Mouse (Mus musculus) myocyte (in vitro differentiated cells): Measurements from ENCODE around the gene Kcnc1. TPM values are rescaled to one million over a fixed set of nuclear protein-coding genes. Genes with fewer than 3 reads are reported as not detected.

Source experiments
- H3K27me3 ChIP-seq: one replicate; pipeline ENCODE4 v1.6.1; 2011; ENCODE audit not compliant: control insufficient read depth, insufficient read depth, insufficient read length
- H3K36me3 ChIP-seq: one replicate; pipeline ENCODE4 v1.6.1; 2011; ENCODE audit not compliant: control insufficient read depth, insufficient read depth
- H3K4me2 ChIP-seq: one replicate; pipeline ENCODE4 v1.6.1; 2011; ENCODE audit warnings: low read depth, control low read depth
- H3K4me3 ChIP-seq: one replicate; pipeline ENCODE4 v1.5.1; 2011; ENCODE audit warnings: mild to moderate bottlenecking, control low read depth, moderate library complexity
- H3K79me2 ChIP-seq: one replicate; pipeline ENCODE4 v1.6.1; 2011; ENCODE audit not compliant: control insufficient read depth, insufficient read depth
- H3ac ChIP-seq: one replicate; pipeline ENCODE4 v1.6.1; 2011; ENCODE audit not compliant: control insufficient read depth, insufficient read length
- CEBPB ChIP-seq: IDR thresholded peaks from 2 replicates; pipeline ENCODE4 v1.6.1; 2011; ENCODE audit warnings: mild to moderate bottlenecking, moderate library complexity; ENCODE audit not compliant: poor library complexity, insufficient read depth, severe bottlenecking
- E2F4 ChIP-seq: IDR thresholded peaks from one replicate; pipeline ENCODE4 v1.6.1; 2011; ENCODE audit warnings: mild to moderate bottlenecking, control low read depth, moderate library complexity; ENCODE audit not compliant: insufficient read depth
- MAX ChIP-seq: IDR thresholded peaks from one replicate; pipeline ENCODE4 v1.6.1; 2011; ENCODE audit warnings: low read depth, mild to moderate bottlenecking, control low read depth
- MYOD1 ChIP-seq, 3 experiments: IDR thresholded peaks; one replicate each; pipeline ENCODE4 v1.6.1; 2011; ENCODE audit warnings: control low read depth in 2 of 3, low read depth in 2 of 3, mild to moderate bottlenecking in 2 of 3, moderate library complexity in 1 of 3; ENCODE audit not compliant: insufficient read length in 2 of 3, control insufficient read depth in 1 of 3
- MYOG ChIP-seq, 3 experiments: IDR thresholded peaks; one replicate each; pipeline ENCODE4 v1.6.1; 2011; ENCODE audit warnings: control low read depth in 2 of 3, low read depth in 2 of 3, mild to moderate bottlenecking in 2 of 3; ENCODE audit not compliant: insufficient read length in 2 of 3, control insufficient read depth in 1 of 3, insufficient read depth in 1 of 3
- POLR2A ChIP-seq: IDR thresholded peaks from one replicate; pipeline ENCODE4 v1.6.1; 2011; ENCODE audit warnings: low read depth, mild to moderate bottlenecking, control low read depth, moderate library complexity; ENCODE audit not compliant: insufficient read length
- POLR2AphosphoS2 ChIP-seq: IDR thresholded peaks from one replicate; pipeline ENCODE4 v1.6.1; 2011; ENCODE audit warnings: low read depth, control low read depth; ENCODE audit not compliant: insufficient read length
- REST ChIP-seq: IDR thresholded peaks from one replicate; pipeline ENCODE4 v1.6.1; 2011; ENCODE audit warnings: mild to moderate bottlenecking, control low read depth, moderate library complexity; ENCODE audit not compliant: insufficient read depth, insufficient read length
- SRF ChIP-seq: IDR thresholded peaks from one replicate; pipeline ENCODE4 v1.6.1; 2011; ENCODE audit warnings: low read depth; ENCODE audit not compliant: control insufficient read depth, insufficient read length
- TCF12 ChIP-seq: IDR thresholded peaks from one replicate; pipeline ENCODE4 v1.6.1; 2011; ENCODE audit warnings: mild to moderate bottlenecking, control low read depth; ENCODE audit not compliant: poor library complexity, insufficient read depth, severe bottlenecking
- TCF3 ChIP-seq: IDR thresholded peaks from one replicate; pipeline ENCODE4 v1.6.1; 2011; ENCODE audit warnings: low read depth, control low read depth; ENCODE audit not compliant: insufficient read length
- USF1 ChIP-seq: IDR thresholded peaks from one replicate; pipeline ENCODE4 v1.6.1; 2011; ENCODE audit warnings: low read depth, mild to moderate bottlenecking, control low read depth, moderate library complexity
- polyA plus RNA-seq: library from polyadenylated mRNA; unstranded; fragments of >200 nt; fragmentation: generic; extraction: Trizol; gene quantifications from one replicate; pipeline ENCODE4 v1.2.1, GENCODE M21; 2012; ENCODE audit warnings: missing spikeins

Gene Kcnc1
- polyA plus RNA-seq, 1 experiment: 0.07 TPM

DNA sequence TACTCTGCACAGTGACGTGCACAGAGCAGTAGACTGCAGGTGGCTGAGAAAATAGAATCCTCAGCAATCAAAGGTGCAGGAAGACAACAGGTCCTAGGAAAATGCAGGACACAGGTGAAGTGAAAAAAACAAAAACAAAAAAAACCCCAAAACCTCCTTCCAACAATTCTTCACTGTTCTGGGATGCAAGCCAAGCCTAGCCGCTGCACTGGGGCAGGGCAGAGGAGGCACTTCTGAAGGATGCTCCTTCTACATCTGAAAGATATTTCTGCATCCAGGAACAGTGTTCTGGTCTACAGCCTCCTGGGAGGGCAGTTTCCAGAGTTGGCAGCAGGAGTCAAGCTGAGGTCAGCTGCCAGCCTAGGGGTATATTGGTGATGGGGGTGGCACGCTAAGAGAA lies 61.6 kb downstream of the Kcnc1 start:
- Histone ChIP-seq H3K27me3 (peaks cover 28% of the 10 kb centered on the region), H3K36me3 (no peaks in the 10 kb centered on the region), H3K79me2 (no peaks in the 10 kb centered on the region), H3K4me2 (no peak overlapping the region), H3ac (no peak overlapping the region), H3K4me3 (no peak overlapping the region)
- TF ChIP-seq TCF12 (no peak), POLR2A (no peak), USF1 (no peak), TCF3 (no peak), REST (no peak), MAX (no peak), POLR2AphosphoS2 (no peak), MYOG (IDR thresholded peaks at IDR 0.05; ENCODE audit: control insufficient read depth in 1 of 3, insufficient read depth in 1 of 3, insufficient read length in 2 of 3, low read depth in 2 of 3) (no peak), MYOD1 (IDR thresholded peaks at IDR 0.05; ENCODE audit: control insufficient read depth in 1 of 3, insufficient read length in 2 of 3, low read depth in 2 of 3) (no peak), E2F4 (no peak), CEBPB (no peak), SRF (no peak)

DNA sequence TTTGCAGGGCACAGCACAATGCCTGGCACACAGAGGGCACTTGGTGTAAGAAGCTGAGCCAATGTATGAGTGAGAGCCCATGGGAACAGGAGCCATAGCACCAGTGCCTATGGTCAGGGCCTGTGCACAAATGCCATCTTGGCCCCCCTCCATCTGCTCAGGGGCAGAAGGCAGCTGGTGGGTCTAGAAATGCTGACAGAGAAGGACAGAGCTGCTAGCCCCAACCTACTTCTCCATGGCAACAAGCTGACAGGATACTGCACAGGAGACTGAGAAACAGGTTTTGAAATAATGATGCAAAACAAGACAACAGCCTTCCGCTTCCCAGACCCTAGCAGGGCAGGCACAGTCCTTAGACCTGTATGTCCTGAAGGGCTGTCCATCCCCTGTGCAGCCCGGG lies 62.9 kb downstream of the Kcnc1 start:
- Histone ChIP-seq H3K36me3 (no peaks in the 10 kb centered on the region), H3K27me3 (peaks cover 21% of the 10 kb centered on the region), H3ac (no peak overlapping the region), H3K79me2 (no peaks in the 10 kb centered on the region), H3K4me3 (no peak overlapping the region), H3K4me2 (no peak overlapping the region)
- TF ChIP-seq MAX: no peak
- no peak for TF ChIP-seq CEBPB
- no peak for TF ChIP-seq SRF
- TF ChIP-seq REST: no peak
- TF ChIP-seq POLR2AphosphoS2: no peak
- TF ChIP-seq MYOG (IDR thresholded peaks at IDR 0.05; ENCODE audit: control insufficient read depth in 1 of 3, insufficient read depth in 1 of 3, insufficient read length in 2 of 3, low read depth in 2 of 3): no peak
- TF ChIP-seq TCF3: no peak
- TF ChIP-seq E2F4: no peak

DNA sequence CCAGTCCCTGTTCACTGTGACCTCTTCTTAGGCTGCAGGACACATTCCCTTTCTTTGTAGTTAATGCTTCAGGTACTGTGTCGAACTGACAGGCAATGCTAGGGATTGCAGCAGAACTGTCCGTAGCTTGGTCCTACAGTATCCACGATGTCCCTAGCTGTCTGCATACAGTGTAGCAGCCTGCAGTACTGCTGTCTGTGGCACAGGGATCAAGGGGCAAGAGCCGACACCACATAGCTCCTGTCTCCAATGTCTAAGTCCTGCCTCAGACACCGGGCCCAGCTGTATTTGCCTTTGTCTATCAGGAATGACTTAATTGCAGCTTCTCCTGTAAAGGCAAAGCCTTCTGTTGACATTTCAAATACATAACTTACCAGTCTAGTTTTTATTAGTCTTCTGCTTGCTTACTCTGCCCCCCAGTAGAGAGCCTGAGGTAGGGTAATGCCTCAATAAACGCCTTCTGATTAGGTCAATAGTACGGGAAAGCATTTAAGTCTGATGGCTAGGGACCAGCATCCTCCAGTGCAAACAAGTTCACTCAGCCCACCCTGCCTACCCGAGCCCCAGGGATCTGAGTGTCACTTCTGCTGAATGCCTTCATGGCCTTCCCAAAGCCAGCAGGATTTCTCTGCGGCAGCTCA lies 63.4 kb downstream of the Kcnc1 start:
- H3ac ChIP-seq: no peak overlapping the region
- TF ChIP-seq E2F4: no peak
- no peak for TF ChIP-seq REST
- H3K79me2 ChIP-seq: no peaks in the 10 kb centered on the region
- H3K27me3 ChIP-seq: peaks cover 21% of the 10 kb centered on the region
- no peak overlapping the region for H3K4me2 ChIP-seq
- H3K4me3 ChIP-seq: no peak overlapping the region
- H3K36me3 ChIP-seq: no peaks in the 10 kb centered on the region

DNA sequence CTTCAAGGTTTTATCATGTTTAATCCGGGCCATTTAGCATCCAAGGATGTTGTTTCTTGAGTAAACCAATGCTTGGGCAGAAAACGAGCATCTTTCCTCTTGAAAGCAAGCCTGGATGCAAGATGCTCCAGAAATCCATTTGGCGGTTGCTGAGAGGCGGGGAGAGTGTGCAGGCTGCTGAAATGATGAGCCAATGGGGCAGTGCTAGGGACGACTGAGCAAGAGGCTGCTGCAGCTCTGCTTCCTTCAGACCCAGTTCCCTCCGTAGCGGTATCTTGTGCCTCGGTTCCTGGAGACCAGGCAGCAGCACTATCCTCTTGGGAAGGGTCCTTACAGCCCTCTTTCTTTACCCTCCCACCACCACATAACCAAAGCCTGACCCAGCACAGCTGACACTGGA lies 66.0 kb downstream of the Kcnc1 start:
- Histone ChIP-seq H3K79me2 (no peaks in the 10 kb centered on the region), H3K4me3 (no peak overlapping the region), H3K4me2 (no peak overlapping the region), H3ac (no peak overlapping the region), H3K36me3 (no peaks in the 10 kb centered on the region), H3K27me3 (peaks cover 14% of the 10 kb centered on the region)
- TF ChIP-seq E2F4 (no peak), REST (no peak), TCF3 (no peak)

DNA sequence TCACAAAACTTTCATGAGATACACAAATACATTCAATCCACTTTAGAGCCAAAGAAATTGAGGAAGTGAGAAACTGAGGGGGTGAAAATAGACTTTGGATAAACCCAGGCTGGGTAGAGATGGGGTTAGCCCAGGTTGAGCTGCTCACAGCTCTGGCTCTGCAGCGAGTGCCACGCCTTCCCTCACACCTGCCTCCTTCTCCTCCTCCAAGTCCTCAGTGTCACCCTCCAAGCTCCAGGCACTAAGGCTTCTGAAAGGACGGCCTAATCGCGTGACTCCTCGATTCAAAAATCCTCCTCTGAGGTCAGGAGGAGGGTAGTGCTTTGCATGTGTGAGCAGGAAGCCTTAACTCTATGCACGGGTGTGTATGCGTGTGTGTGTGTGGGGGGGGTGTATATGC lies 66.8 kb downstream of the Kcnc1 start:
- peaks cover 14% of the 10 kb centered on the region for H3K27me3 ChIP-seq
- H3K36me3 ChIP-seq: no peaks in the 10 kb centered on the region
- no peak overlapping the region for H3K4me2 ChIP-seq
- no peak overlapping the region for H3K4me3 ChIP-seq
- no peaks in the 10 kb centered on the region for H3K79me2 ChIP-seq
- H3ac ChIP-seq: no peak overlapping the region
- TF ChIP-seq USF1 (no peak), TCF3 (no peak), MYOD1 (IDR thresholded peaks at IDR 0.05; ENCODE audit: control insufficient read depth in 1 of 3, insufficient read length in 2 of 3, low read depth in 2 of 3) (no peak), SRF (no peak), MAX (no peak), MYOG (IDR thresholded peaks at IDR 0.05; ENCODE audit: control insufficient read depth in 1 of 3, insufficient read depth in 1 of 3, insufficient read length in 2 of 3, low read depth in 2 of 3) (no peak), CEBPB (no peak), REST (no peak), TCF12 (no peak), E2F4 (no peak), POLR2A (no peak)
